ENCODE assay signal across 17 mouse cellular contexts in the genomic region with DNA sequence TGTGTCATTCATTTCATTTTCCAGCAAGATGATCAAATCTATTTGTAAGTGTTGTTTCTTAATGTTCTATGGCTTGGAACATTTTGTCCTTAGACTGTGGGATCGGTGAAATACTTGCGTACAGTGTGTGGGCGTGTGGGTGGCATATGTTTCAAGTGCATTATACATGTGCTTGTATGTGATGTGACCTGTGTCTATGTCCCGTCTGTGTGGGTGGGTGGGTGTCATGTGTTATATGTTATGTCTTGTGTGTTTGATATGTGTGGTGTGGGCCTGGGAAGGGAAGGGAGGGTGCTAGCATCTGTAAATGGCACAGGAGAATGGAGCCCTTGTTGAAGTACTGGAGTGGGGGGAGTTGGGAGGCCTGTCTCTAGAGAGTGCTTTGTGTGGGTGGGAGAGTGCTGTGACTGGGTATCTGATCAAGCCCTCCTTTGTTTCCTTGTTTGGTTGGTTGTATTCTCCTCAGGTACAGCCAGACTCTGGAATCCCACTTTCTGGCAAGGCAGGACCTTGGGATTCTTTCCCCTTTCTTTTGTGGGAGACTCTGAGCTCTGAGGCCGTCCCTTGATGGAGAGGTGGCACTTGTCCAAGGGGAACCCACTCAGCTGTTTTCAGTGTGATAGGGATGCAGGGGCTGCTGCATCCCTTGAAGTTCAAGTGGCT. TPM values are rescaled to one million over a fixed set of nuclear protein-coding genes. Genes with fewer than 3 reads are reported as not detected.
DNase-seq lines count a peak whose midpoint lies in the region; ATAC-seq lines count a peak whose summit lies in the region.
"Had no signal": no experiment of that assay in that cellular context is flagged by ENCODE, and none has a peak within 500 bp of the region (broad histone marks: within the 10 kb centered on the region; RNA-seq: fewer than 3 reads in every experiment).

No protein-coding gene starts in this region.

- H3K4me1 ChIP-seq in forebrain, embryonic 11.5 days (replicated peaks; ENCODE audit: control insufficient read depth, insufficient read depth, low read length): peaks cover 24% of the 10 kb centered on the region
- H3K4me1 ChIP-seq in hindbrain, embryonic 14.5 days (replicated peaks; ENCODE audit: control insufficient read depth, insufficient read depth, low read length): peaks cover 17% of the 10 kb centered on the region
- peaks cover 22% of the 10 kb centered on the region for H3K4me1 ChIP-seq in midbrain, embryonic 16.5 days (ENCODE audit: control insufficient read depth, insufficient read depth, low read length)

- intact Hi-C loops in left cerebral cortex, postnatal 4 days (cut with DNase I): loop anchor here (10.0 kb wide), 1 partner anchor 67 kb away; no protein-coding TSS in a partner anchor

- H3K9ac ChIP-seq in forebrain, embryonic 11.5 days (ENCODE audit: low read length): peak overlapping the region; percentile 16; the same call in 1 of the 2 replicates
- H3K9ac ChIP-seq in hindbrain, embryonic 14.5 days: peak overlapping the region; percentile 22; the same call in 1 of the 2 replicates
- H3K9ac ChIP-seq in midbrain, embryonic 16.5 days (ENCODE audit: low read depth, low read length): no peak overlapping the region
- H3K9ac ChIP-seq: embryonic facial prominence, embryonic 13.5 days; heart, embryonic 15.5 days; liver, embryonic 14.5 days; neural tube, embryonic 12.5 days had no signal

- H3K36me3 ChIP-seq in forebrain, embryonic 11.5 days (ENCODE audit: control insufficient read depth, insufficient read depth, low read length): no peaks in the 10 kb centered on the region
- H3K36me3 ChIP-seq in hindbrain, embryonic 14.5 days (replicated peaks; ENCODE audit: control insufficient read depth, insufficient read depth): no peaks in the 10 kb centered on the region
- no peaks in the 10 kb centered on the region for H3K36me3 ChIP-seq in midbrain, embryonic 16.5 days (ENCODE audit: control insufficient read depth, insufficient read depth, low read length)
- H3K36me3 ChIP-seq: embryonic facial prominence, embryonic 13.5 days; heart, embryonic 15.5 days; neural tube, embryonic 12.5 days had no signal

- ATAC-seq in forebrain, embryonic 11.5 days (replicated peaks; ENCODE audit: low FRiP score): no peak
- peak; percentile 65; the same call in 1 of the 2 replicates for ATAC-seq in hindbrain, embryonic 14.5 days (ENCODE audit: low FRiP score)
- peak; percentile 67 for ATAC-seq in midbrain, embryonic 16.5 days
- no peak for ATAC-seq in erythroblast, adult 5-6 weeks (replicated peaks; ENCODE audit: low FRiP score, poor library complexity, severe bottlenecking)

- WGBS in forebrain, embryonic 11.5 days: 74% methylated on average over 5 of the region's 5 CpGs
- WGBS in hindbrain, embryonic 14.5 days: 72% methylated on average over 5 of the region's 5 CpGs
- 72% methylated on average over 5 of the region's 5 CpGs for WGBS in midbrain, embryonic 16.5 days

- peak; percentile 39 to 41 for DNase-seq in left cerebral cortex, adult 18-20 months (ENCODE audit: low spot score in 2 of 2)
- DNase-seq in left cerebral cortex, postnatal 4 days: no peak
- DNase-seq in forebrain, embryonic 11.5 days (ENCODE audit: low spot score): no peak
- no peak for DNase-seq in hindbrain, embryonic 14.5 days (ENCODE audit: low spot score)
- DNase-seq in T-cell, adult 2 months (ENCODE audit: low spot score): no peak
- no peak for DNase-seq in spleen, adult 12 weeks (ENCODE audit: low spot score)
- DNase-seq: adrenal gland, adult 2 months; cerebellum, adult 8-10 months; kidney, adult 2 months; thymus, adult 2 months had no signal

- H3K27ac ChIP-seq in forebrain, embryonic 11.5 days (ENCODE audit: low read depth, low read length): peak overlapping the region; percentile 41; the same call in 1 of the 2 replicates
- H3K27ac ChIP-seq in hindbrain, embryonic 14.5 days: peak overlapping the region; percentile 53; the same call in 1 of the 2 replicates
- H3K27ac ChIP-seq in midbrain, embryonic 16.5 days (ENCODE audit: low read length): peak overlapping the region; percentile 1; the same call in 1 of the 2 replicates
- H3K27ac ChIP-seq: embryonic facial prominence, embryonic 13.5 days; heart, embryonic 15.5 days; liver, embryonic 14.5 days; neural tube, embryonic 12.5 days had no signal

- H3K27me3 ChIP-seq in forebrain, embryonic 11.5 days (ENCODE audit: control insufficient read depth, insufficient read depth, low read length): no peaks in the 10 kb centered on the region
- H3K27me3 ChIP-seq in hindbrain, embryonic 14.5 days (ENCODE audit: control insufficient read depth, insufficient read depth, low read length): no peaks in the 10 kb centered on the region
- H3K27me3 ChIP-seq in midbrain, embryonic 16.5 days (ENCODE audit: control insufficient read depth, insufficient read depth, low read depth, low read length): no peaks in the 10 kb centered on the region
- H3K27me3 ChIP-seq: embryonic facial prominence, embryonic 13.5 days; neural tube, embryonic 12.5 days had no signal

- no peak overlapping the region for H3K4me3 ChIP-seq in forebrain, embryonic 11.5 days (ENCODE audit: low read depth, low read length)
- no peak overlapping the region for H3K4me3 ChIP-seq in hindbrain, embryonic 14.5 days (replicated peaks; ENCODE audit: low read length)
- H3K4me3 ChIP-seq in midbrain, embryonic 16.5 days (ENCODE audit: low read depth, low read length): no peak overlapping the region
- H3K4me3 ChIP-seq: embryonic facial prominence, embryonic 13.5 days; heart, embryonic 15.5 days; neural tube, embryonic 12.5 days had no signal

- H3K4me2 ChIP-seq in forebrain, embryonic 11.5 days (ENCODE audit: low read depth, low read length, severe bottlenecking): no peak overlapping the region
- H3K4me2 ChIP-seq in hindbrain, embryonic 14.5 days (replicated peaks): no peak overlapping the region
- no peak overlapping the region for H3K4me2 ChIP-seq in midbrain, embryonic 16.5 days (ENCODE audit: low read length)
- H3K4me2 ChIP-seq: embryonic facial prominence, embryonic 13.5 days; heart, embryonic 15.5 days; neural tube, embryonic 12.5 days had no signal

- no peaks in the 10 kb centered on the region for H3K9me3 ChIP-seq in forebrain, embryonic 11.5 days (ENCODE audit: control insufficient read depth, low read length)
- H3K9me3 ChIP-seq in hindbrain, embryonic 14.5 days (ENCODE audit: control insufficient read depth, low read length): no peaks in the 10 kb centered on the region
- H3K9me3 ChIP-seq in midbrain, embryonic 16.5 days (replicated peaks; ENCODE audit: control insufficient read depth, low read length, poor library complexity, severe bottlenecking): no peaks in the 10 kb centered on the region
- H3K9me3 ChIP-seq: embryonic facial prominence, embryonic 13.5 days; heart, embryonic 15.5 days; neural tube, embryonic 12.5 days had no signal

RNA-seq across cellular contexts. Expression of a gene that starts 9.8 kb away (rescaled TPM):
- total RNA-seq in left cerebral cortex, adult 18-20 months (2021): 10 to 100 TPM; 89.3 to 96.7 TPM
- 10 to 100 TPM; 32.8 to 40.6 TPM for total RNA-seq in left cerebral cortex, postnatal 4 days (2021)
- 19.9 and 20.3 TPM in 2 replicates for polyA plus RNA-seq in forebrain, embryonic 11.5 days (2014; fragmentation: Nextera tagmentation; extraction: Ambion mirVana)
- polyA plus RNA-seq in hindbrain, embryonic 14.5 days (2014; fragmentation: Nextera tagmentation; extraction: Ambion mirVana): 20.2 and 21.2 TPM in 2 replicates
- polyA plus RNA-seq in midbrain, embryonic 16.5 days (2015; fragmentation: Nextera tagmentation; extraction: Ambion mirVana): 41.8 and 43.3 TPM in 2 replicates
- total RNA-seq in erythroblast, adult 5-6 weeks (2015; ENCODE audit: low replicate concordance): not detected in 2 replicates
- total RNA-seq in erythroblast, adult 5-6 weeks (2017; ENCODE audit: low replicate concordance): not detected in 2 replicates
- polyA plus RNA-seq: C2C12 had no signal

Comparison
In these comparisons a context has a peak if more than half of its experiments do, and no peak if none do; other contexts are left out.
1. DNase-seq: peak in left cerebral cortex, adult 18-20 months (2 of 2); none in left cerebral cortex, postnatal 4 days (single experiment), forebrain, embryonic 11.5 days (single experiment), hindbrain, embryonic 14.5 days (single experiment), T-cell, adult 2 months (single experiment) and spleen, adult 12 weeks (single experiment).
2. ATAC-seq: peak in hindbrain, embryonic 14.5 days (single experiment) and midbrain, embryonic 16.5 days (single experiment); none in forebrain, embryonic 11.5 days (single experiment) and erythroblast, adult 5-6 weeks (single experiment).
3. H3K27ac ChIP-seq: peak in every context shown above with its lines; median percentile 53 in hindbrain, embryonic 14.5 days; 41 in forebrain, embryonic 11.5 days; 1 in midbrain, embryonic 16.5 days.
4. RNA of a gene that starts 9.8 kb away (total RNA-seq): 89.3 to 96.7 TPM in left cerebral cortex, adult 18-20 months and 32.8 to 40.6 TPM in left cerebral cortex, postnatal 4 days; not detected in erythroblast, adult 5-6 weeks; every median in the first group is over 10 times any median in the second.